Comparison of ENCODE assay signal across 20 mouse cellular contexts in genomic region chr5:14978835-14979234, GRCm38 (mm10). TPM values are rescaled to one million over a fixed set of nuclear protein-coding genes. Genes with fewer than 3 reads are reported as not detected.
A peak's percentile ranks its signal among the peaks of the same experiment; 100 is the strongest.
DNase-seq lines count a peak whose midpoint lies in the region; ATAC-seq and TF ChIP-seq lines count a peak whose summit lies in the region.
"Not testable (repeated sequence)": the region's sequence is repeated elsewhere in the genome, so short reads cannot be mapped to it uniquely, and the experiment has no call there.
"Had no signal": no experiment of that assay in that cellular context is flagged by ENCODE, and none has a peak within 500 bp of the region (broad histone marks: within the 10 kb centered on the region; RNA-seq: fewer than 3 reads in every experiment).

TSS of gene Gm10354 (minus strand) at chr5:14978935.

- not testable (repeated sequence) for H3K36me3 ChIP-seq in heart, embryonic 10.5 days; midbrain, postnatal 0 days (ENCODE audit: insufficient read depth, low read length); testis, adult 2 months (ENCODE audit: control insufficient read depth, insufficient read depth, low read length)

- WGBS in heart, embryonic 10.5 days, result 56% methylated on average over 1 of the region's 1 CpGs
- WGBS in midbrain, postnatal 0 days, result no CpG with 5 or more reads among the region's 1 CpGs

- 0 out of 2 replicates have a peak, but pooled peaks have one; percentile 20 for TF ChIP-seq POLR2A in testis, adult 2 months (IDR thresholded peaks at IDR 0.05; ENCODE audit: control insufficient read depth, low read depth, low read length)

- H3K27ac ChIP-seq in heart, embryonic 10.5 days; midbrain, postnatal 0 days (ENCODE audit: low read depth, low read length); testis, adult 2 months (ENCODE audit: control insufficient read depth, insufficient read depth, low read depth, low read length): not testable (repeated sequence)

- TF ChIP-seq CTCF in midbrain, postnatal 0 days (IDR thresholded peaks at IDR 0.05); testis, adult 2 months (IDR thresholded peaks at IDR 0.05; ENCODE audit: control insufficient read depth, insufficient read depth, insufficient replicate concordance, low read depth, low read length): not testable (repeated sequence)

- not testable (repeated sequence) for H3K4me3 ChIP-seq in heart, embryonic 10.5 days; midbrain, postnatal 0 days (ENCODE audit: low read depth, low read length)
- peak within 1 kb of the TSS; percentile 62; the same call in 1 of the 2 replicates for H3K4me3 ChIP-seq in testis, adult 2 months (ENCODE audit: control insufficient read depth, low read depth, low read length)

- DNase-seq in heart, embryonic 10.5 days (ENCODE audit: low spot score), result peak; percentile 35
- DNase-seq in midbrain, postnatal 0 days (ENCODE audit: low spot score), result peak; percentile 0
- DNase-seq in thymus, postnatal 0 days (ENCODE audit: low spot score), result peak; percentile 1

- not testable (repeated sequence) for H3K9ac ChIP-seq in midbrain, postnatal 0 days (replicated peaks; ENCODE audit: low read length, poor library complexity, severe bottlenecking)

- not testable (repeated sequence) for ATAC-seq in midbrain, postnatal 0 days (ENCODE audit: low FRiP score)

- H3K4me1 ChIP-seq in heart, embryonic 10.5 days; midbrain, postnatal 0 days (ENCODE audit: insufficient read depth, low read length); testis, adult 2 months (ENCODE audit: control insufficient read depth, insufficient read depth, low read length): not testable (repeated sequence)

- H3K27me3 ChIP-seq in heart, embryonic 10.5 days (ENCODE audit: insufficient read depth, poor library complexity, severe bottlenecking); midbrain, postnatal 0 days (ENCODE audit: insufficient read depth, low read length); testis, adult 2 months (ENCODE audit: control insufficient read depth, insufficient read depth, low read length): not testable (repeated sequence)

- not testable (repeated sequence) for H3K4me2 ChIP-seq in midbrain, postnatal 0 days (ENCODE audit: low read depth, low read length, poor library complexity, severe bottlenecking)

- peaks cover 18% of the 10 kb centered on the region for H3K9me3 ChIP-seq in heart, embryonic 10.5 days
- peaks cover 26% of the 10 kb centered on the region for H3K9me3 ChIP-seq in midbrain, postnatal 0 days (ENCODE audit: low read length)

RNA-seq across cellular contexts. Expression of gene Gm10354, which starts in this region (rescaled TPM):
- polyA plus RNA-seq in heart, embryonic 10.5 days (2016; fragmentation: Nextera tagmentation; extraction: Ambion mirVana), result not detected in 2 replicates
- not detected in 2 replicates for total RNA-seq in midbrain, postnatal 0 days (2014; rRNA removed)
- not detected in 2 replicates for polyA plus RNA-seq in midbrain, postnatal 0 days (2015; fragmentation: Nextera tagmentation; extraction: Ambion mirVana)
- polyA plus RNA-seq in testis, adult 2 months (2012; rRNA removed), result 8.7 and 13.0 TPM in 2 replicates
- polyA plus RNA-seq in thymus, postnatal 0 days (2015; fragmentation: Nextera tagmentation; extraction: Ambion mirVana), result 0.18 TPM in 1 of 2 replicates, not detected in the other
- total RNA-seq: adrenal gland, adult 18-20 months; adrenal gland, adult 2 months; adrenal gland, adult 8-10 months; adrenal gland, postnatal 10 days; adrenal gland, postnatal 14 days; adrenal gland, postnatal 25 days; adrenal gland, postnatal 36 days; adrenal gland, postnatal 4 days; CH12.LX; ES-E14; MEL had no signal
- polyA plus RNA-seq: activated CD4-positive, CD25-positive, alpha-beta regulatory T cell, adult 4 months; adrenal gland, adult 2 months; brain, embryonic 14.5 days; CD4-positive, CD25-positive, alpha-beta regulatory T cell, adult 4 months; G1E; Patski had no signal

Comparison
In these comparisons a context has a peak if more than half of its experiments do, and no peak if none do; other contexts are left out.
1. Peak in DNase-seq in heart, embryonic 10.5 days; RNA of the gene not detected or under 1 TPM.
2. Peak in DNase-seq in midbrain, postnatal 0 days; RNA of the gene not detected or under 1 TPM.
3. Peak in DNase-seq in thymus, postnatal 0 days; RNA of the gene not detected or under 1 TPM.